Mouse (Mus musculus) midbrain, embryonic 10.5 days (tissue): ENCODE measurements around the gene Ammecr1. TPM values are rescaled to one million over a fixed set of nuclear protein-coding genes. Genes with fewer than 3 reads are reported as not detected.

ENCODE experiments used
- DNase-seq: peaks from one replicate; pipeline ENCODE4 v3.0.0-alpha.2; 2017; ENCODE audit warnings: low spot score
- H3K27ac ChIP-seq: fragments of 300-500 bp; sonication (generic); replicated peaks from 2 replicates; pipeline ENCODE4 v1.5.1; 2016; ENCODE audit warnings: mild to moderate bottlenecking
- H3K27me3 ChIP-seq: fragments of 300-500 bp; sonication (generic); 2 replicates; pipeline ENCODE4 v1.6.1; 2016; ENCODE audit warnings: low read depth, mild to moderate bottlenecking; ENCODE audit not compliant: poor library complexity, severe bottlenecking
- H3K36me3 ChIP-seq: fragments of 300-500 bp; sonication (generic); 2 replicates; pipeline ENCODE4 v1.6.1; 2016; ENCODE audit warnings: mild to moderate bottlenecking, moderate library complexity
- H3K4me1 ChIP-seq: fragments of 300-500 bp; sonication (generic); 2 replicates; pipeline ENCODE4 v1.6.1; 2016
- H3K4me3 ChIP-seq: fragments of 300-500 bp; sonication (generic); 2 replicates; pipeline ENCODE4 v1.5.1; 2016; ENCODE audit warnings: mild to moderate bottlenecking, moderate library complexity
- H3K9me3 ChIP-seq: fragments of 300-500 bp; sonication (generic); replicated peaks from 2 replicates; pipeline ENCODE4 v1.6.1; 2016; ENCODE audit warnings: mild to moderate bottlenecking
- WGBS: fragments of 180-500 bp; shearing (Covaris S2); methylation state at CpG from one replicate; pipeline ENCODE4 v1.1.7; 2016; 5-methylcytosine and 5-hydroxymethylcytosine counted together
- microRNA-seq: library from miRNA; unstranded; fragments of <30 nt; microRNA quantifications from one replicate; pipeline ENCODE4, GENCODE M21; 2017
- polyA plus RNA-seq: library from polyadenylated mRNA; unstranded; fragments of >200 nt; fragmentation: Nextera tagmentation; extraction: Ambion mirVana; gene quantifications from 2 replicates; pipeline ENCODE4 v1.2.1, GENCODE M21; 2016

Gene Ammecr1
- polyA plus RNA-seq, 1 experiment from 2014 or later, result 7.1 TPM

DNA sequence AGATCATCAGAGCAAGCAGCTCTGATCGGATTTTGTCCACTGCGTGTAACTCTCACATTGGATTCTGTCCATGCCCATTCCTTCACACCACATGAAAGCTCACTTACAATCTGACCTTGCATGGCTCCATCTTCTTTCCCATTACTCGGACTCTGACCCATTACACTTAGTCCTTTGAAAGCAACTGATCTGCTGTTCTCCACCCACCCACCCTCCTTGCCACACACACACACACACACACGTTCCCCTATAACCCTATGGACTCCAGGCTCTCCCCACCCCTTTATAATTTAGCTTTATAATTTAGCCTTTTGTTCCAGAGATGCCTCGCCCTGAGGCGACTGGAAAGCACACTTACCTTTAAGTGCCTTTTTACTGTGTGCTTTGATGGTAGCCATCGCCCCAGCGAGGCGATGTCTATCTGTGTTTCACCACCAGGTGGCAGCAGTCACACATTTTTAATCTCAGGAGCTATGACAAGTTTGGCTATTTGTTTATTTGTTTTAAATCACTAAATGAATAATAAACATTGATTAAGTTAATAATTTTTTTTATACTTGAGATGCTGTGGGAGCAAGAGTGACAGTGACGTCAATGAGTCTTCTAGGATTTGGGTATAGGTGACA lies 148.4 kb downstream of the Ammecr1 start:
- Histone ChIP-seq H3K36me3 (no peaks in the 10 kb centered on the region), H3K4me3 (no peak overlapping the region), H3K27ac (no peak overlapping the region), H3K9me3 (no peaks in the 10 kb centered on the region), H3K4me1 (peaks cover 16% of the 10 kb centered on the region), H3K27me3 (peaks cover 40% of the 10 kb centered on the region)
- WGBS, result 49% methylated on average over 10 of the region's 10 CpGs
- DNase-seq, result peak; percentile 39

DNA sequence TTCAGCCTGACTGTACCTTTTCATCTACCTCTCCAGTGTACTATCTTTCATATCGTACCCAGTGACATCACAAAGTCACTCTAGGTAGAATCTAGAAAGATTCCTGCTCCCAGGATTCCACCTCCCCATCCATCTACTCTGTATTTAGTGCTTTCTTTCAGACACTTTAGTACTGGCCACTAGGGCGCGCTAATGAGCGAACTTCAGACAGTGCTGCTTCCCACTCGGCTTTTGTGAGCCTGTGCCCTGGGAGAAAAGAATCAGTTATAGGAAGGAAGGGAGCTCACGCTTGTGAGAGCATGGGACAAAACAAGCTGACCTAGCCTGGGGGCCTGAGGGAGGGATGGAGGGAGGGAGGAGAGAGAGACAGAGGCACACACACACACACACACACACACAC lies 153.4 kb downstream of the Ammecr1 start:
- 0 out of 2 replicates have a peak, but pooled peaks cover 4% of the 10 kb centered on the region for H3K36me3 ChIP-seq
- WGBS, result 25% methylated on average over 6 of the region's 6 CpGs
- H3K27me3 ChIP-seq, result peaks cover 33% of the 10 kb centered on the region; the same call in 1 of the 2 replicates
- peak; percentile 37 for DNase-seq
- H3K27ac ChIP-seq, result no peak overlapping the region
- no peak overlapping the region for H3K4me3 ChIP-seq
- H3K9me3 ChIP-seq, result no peaks in the 10 kb centered on the region
- peaks cover 16% of the 10 kb centered on the region for H3K4me1 ChIP-seq

- H3K4me1 ChIP-seq, result no peaks in the 10 kb centered on the region
- H3K27me3 ChIP-seq, result peaks cover 53% of the 10 kb centered on the region
- no peak overlapping the region for H3K4me3 ChIP-seq
- WGBS, result 49% methylated on average over 9 of the region's 9 CpGs
- H3K36me3 ChIP-seq, result peaks cover 8% of the 10 kb centered on the region; the same call in 1 of the 2 replicates
- DNase-seq, result peak; percentile 27
- no peak overlapping the region for H3K27ac ChIP-seq
- H3K9me3 ChIP-seq, result no peaks in the 10 kb centered on the region
These were observed 158.1 kb downstream of the Ammecr1 start for GRCm38 (mm10) chrX:142808411-142808810.

- DNase-seq, result no peak
- H3K36me3 ChIP-seq, result peaks cover 8% of the 10 kb centered on the region; the same call in 1 of the 2 replicates
- no peak overlapping the region for H3K27ac ChIP-seq
- WGBS, result 47% methylated on average over 10 of the region's 10 CpGs
- peaks cover 56% of the 10 kb centered on the region for H3K27me3 ChIP-seq
- H3K9me3 ChIP-seq, result no peaks in the 10 kb centered on the region
- H3K4me1 ChIP-seq, result no peaks in the 10 kb centered on the region
- no peak overlapping the region for H3K4me3 ChIP-seq
These were observed 159.9 kb downstream of the Ammecr1 start for GRCm38 (mm10) chrX:142806620-142807061.

GRCm38 (mm10) chrX:142806126-142806525 lies 160.4 kb downstream of the Ammecr1 start:
- no peak for DNase-seq
- Histone ChIP-seq H3K36me3 (peaks cover 8% of the 10 kb centered on the region; the same call in 1 of the 2 replicates), H3K27me3 (peaks cover 53% of the 10 kb centered on the region), H3K9me3 (no peaks in the 10 kb centered on the region), H3K4me3 (no peak overlapping the region), H3K4me1 (no peaks in the 10 kb centered on the region), H3K27ac (no peak overlapping the region)
- WGBS, result 79% methylated on average over 6 of the region's 6 CpGs

DNA sequence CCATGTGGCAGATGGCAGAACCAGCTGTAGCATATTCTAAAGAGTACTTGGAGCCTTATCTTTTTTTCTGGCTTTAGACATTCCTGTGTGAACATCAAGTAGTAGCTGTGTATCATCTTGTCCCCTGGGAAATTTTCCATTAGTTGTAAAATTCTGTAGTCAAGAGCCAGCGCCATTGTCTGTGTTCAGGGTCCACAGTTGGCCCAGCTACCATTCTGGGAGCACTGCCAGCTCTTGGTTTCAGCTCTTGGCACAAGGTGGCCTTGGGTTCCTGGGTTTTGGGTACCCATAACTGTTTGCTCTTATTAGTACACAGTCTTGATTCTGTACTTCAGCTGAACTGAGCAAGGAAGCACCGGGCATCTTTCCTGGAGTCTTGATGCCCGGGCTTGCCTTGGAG lies 161.9 kb downstream of the Ammecr1 start:
- Histone ChIP-seq H3K27me3 (peaks cover 48% of the 10 kb centered on the region), H3K4me3 (no peak overlapping the region)
- DNase-seq, result no peak

More for the DNA sequence above, 161.9 kb downstream of the Ammecr1 start:
- H3K4me1 ChIP-seq, result no peaks in the 10 kb centered on the region
- H3K9me3 ChIP-seq, result no peaks in the 10 kb centered on the region
- H3K36me3 ChIP-seq, result peaks cover 8% of the 10 kb centered on the region; the same call in 1 of the 2 replicates
- no peak overlapping the region for H3K27ac ChIP-seq
- WGBS, result 93% methylated on average over 3 of the region's 3 CpGs

Small RNA genes lying within 50 kb of the gene (microRNA-seq; reads per million reads assigned to microRNA genes)
- gene Gm44351, result not detected

Other genes with a start within 250 kb of the Ammecr1 start
- gene Rtl9, start 132.9 kb upstream of the Ammecr1 start, polyA plus RNA-seq, result 0.07 and 0.19 TPM in 2 replicates